Mouse (Mus musculus) heart, embryonic 15.5 days (tissue): Measurements from ENCODE around the gene Dffa. TPM values are rescaled to one million over a fixed set of nuclear protein-coding genes. Genes with fewer than 3 reads are reported as not detected.
"Not testable (repeated sequence)": the region's sequence is repeated elsewhere in the genome, so short reads cannot be mapped to it uniquely, and the experiment has no call there.

Experiments
- ATAC-seq: fragments of 200-750 bp; cut with Nextera tagmentation; replicated peaks from 2 replicates; pipeline ENCODE4 v1.8.0; 2017; ENCODE audit warnings: low read depth, moderate TSS enrichment; ENCODE audit not compliant: insufficient number of reproducible peaks, insufficient read depth, low FRiP score
- H3K27ac ChIP-seq: fragments of 300-500 bp; sonication (generic); 2 replicates; pipeline ENCODE4 v1.5.1; 2015; ENCODE audit warnings: mild to moderate bottlenecking, inconsistent platforms
- H3K27me3 ChIP-seq: fragments of 300-500 bp; sonication (generic); 2 replicates; pipeline ENCODE4 v1.6.1; 2015; ENCODE audit warnings: inconsistent platforms
- H3K36me3 ChIP-seq: fragments of 300-500 bp; sonication (generic); 2 replicates; pipeline ENCODE4 v1.6.1; 2015; ENCODE audit warnings: mild to moderate bottlenecking, inconsistent platforms
- H3K4me1 ChIP-seq: fragments of 300-500 bp; sonication (generic); replicated peaks from 2 replicates; pipeline ENCODE4 v1.6.1; 2015; ENCODE audit warnings: inconsistent platforms
- H3K4me2 ChIP-seq: fragments of 300-500 bp; sonication (generic); 2 replicates; pipeline ENCODE4 v1.6.1; 2015; ENCODE audit warnings: inconsistent platforms, mild to moderate bottlenecking, moderate library complexity
- H3K4me3 ChIP-seq: fragments of 300-500 bp; sonication (generic); 2 replicates; pipeline ENCODE4 v1.5.1; 2015; ENCODE audit warnings: mild to moderate bottlenecking, inconsistent platforms
- H3K9ac ChIP-seq: fragments of 300-500 bp; sonication (generic); 2 replicates; pipeline ENCODE4 v1.6.1; 2015; ENCODE audit warnings: mild to moderate bottlenecking, inconsistent platforms
- H3K9me3 ChIP-seq: fragments of 300-500 bp; sonication (generic); replicated peaks from 2 replicates; pipeline ENCODE4 v1.6.1; 2016; ENCODE audit warnings: inconsistent platforms
- WGBS: fragments of 180-500 bp; shearing (Covaris S2); methylation state at CpG from one replicate; pipeline ENCODE4 v1.1.7; 2015; ENCODE audit warnings: mixed read lengths; 5-methylcytosine and 5-hydroxymethylcytosine counted together
- polyA plus RNA-seq: library from polyadenylated mRNA; unstranded; fragments of >200 nt; fragmentation: Nextera tagmentation; extraction: Ambion mirVana; gene quantifications from 2 replicates; pipeline ENCODE4 v1.2.1, GENCODE M21; 2015

Dffa gene
- polyA plus RNA-seq, 1 experiment from 2014 or later = 27.6 TPM

DNA sequence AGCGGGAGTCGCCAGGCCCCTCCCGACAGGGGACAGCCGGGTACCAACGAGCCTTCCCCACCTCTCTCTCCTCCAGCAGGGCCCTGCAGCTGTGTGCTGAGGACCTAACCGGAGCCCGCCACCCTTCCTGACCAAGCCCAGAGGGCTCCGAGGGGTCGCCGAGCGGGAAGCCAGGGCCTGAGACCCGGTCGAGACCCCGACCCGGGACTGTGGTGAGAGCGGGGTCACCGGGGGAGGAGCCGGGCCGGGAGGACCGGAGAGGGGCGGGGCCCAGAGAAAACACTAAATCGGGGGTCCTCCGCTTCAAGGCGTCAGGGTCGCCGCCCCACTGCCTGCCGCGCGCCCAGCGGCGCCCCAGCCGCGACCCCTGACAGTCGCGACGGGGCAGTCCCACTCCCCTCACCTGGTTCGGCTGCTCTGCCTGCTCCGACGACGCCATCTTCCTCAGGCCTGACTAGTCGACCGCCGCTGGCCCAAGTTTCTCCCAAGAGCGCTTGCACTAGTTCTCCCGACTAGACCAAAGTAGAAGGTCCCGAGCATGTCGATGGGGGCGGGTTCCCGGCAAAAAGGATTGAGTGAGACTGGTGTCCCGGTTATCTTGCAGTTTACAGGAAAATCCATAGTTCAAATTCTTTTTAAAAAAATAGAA lies 4.5 kb upstream of the Dffa start, which contains the start of gene Pex14:
Pex14 (minus strand) TSS at position 508 of the 649 bp plus-strand sequence.
- WGBS = under 1% methylated on average over 49 of the region's 50 CpGs
- Histone ChIP-seq H3K27me3 (no peaks in the 10 kb centered on the region), H3K9ac (peak within 1 kb of the TSS; percentile 93), H3K4me1 (peaks cover 25% of the 10 kb centered on the region), H3K36me3 (no peaks in the 10 kb centered on the region), H3K27ac (peak within 1 kb of the TSS; percentile 65), H3K4me2 (peak within 1 kb of the TSS; percentile 96), H3K4me3 (peak within 1 kb of the TSS; percentile 99), H3K9me3 (no peaks in the 10 kb centered on the region)
- peak; percentile 77 for ATAC-seq

- not testable (repeated sequence) for H3K36me3 ChIP-seq, H3K4me3 ChIP-seq, H3K4me2 ChIP-seq, H3K27ac ChIP-seq, H3K27me3 ChIP-seq, H3K9me3 ChIP-seq, ATAC-seq, H3K9ac ChIP-seq
- peaks cover 32% of the 10 kb centered on the region for H3K4me1 ChIP-seq
- 81% methylated on average over 12 of the region's 12 CpGs for whole genome bisulfite sequencing
Observed at GRCm38 (mm10) chr4:149100449-149100848, 3.5 kb upstream of the Dffa start.

- Histone ChIP-seq H3K4me3 (no peak overlapping the region), H3K36me3 (no peaks in the 10 kb centered on the region), H3K9ac (no peak overlapping the region), H3K9me3 (no peaks in the 10 kb centered on the region), H3K4me2 (no peak overlapping the region), H3K27ac (no peak overlapping the region), H3K27me3 (no peaks in the 10 kb centered on the region), H3K4me1 (peaks cover 32% of the 10 kb centered on the region)
- ATAC-seq = no peak
- 76% methylated on average over 3 of the region's 3 CpGs for WGBS
Observed at GRCm38 (mm10) chr4:149101456-149101855, 2.5 kb upstream of the Dffa start.

DNA sequence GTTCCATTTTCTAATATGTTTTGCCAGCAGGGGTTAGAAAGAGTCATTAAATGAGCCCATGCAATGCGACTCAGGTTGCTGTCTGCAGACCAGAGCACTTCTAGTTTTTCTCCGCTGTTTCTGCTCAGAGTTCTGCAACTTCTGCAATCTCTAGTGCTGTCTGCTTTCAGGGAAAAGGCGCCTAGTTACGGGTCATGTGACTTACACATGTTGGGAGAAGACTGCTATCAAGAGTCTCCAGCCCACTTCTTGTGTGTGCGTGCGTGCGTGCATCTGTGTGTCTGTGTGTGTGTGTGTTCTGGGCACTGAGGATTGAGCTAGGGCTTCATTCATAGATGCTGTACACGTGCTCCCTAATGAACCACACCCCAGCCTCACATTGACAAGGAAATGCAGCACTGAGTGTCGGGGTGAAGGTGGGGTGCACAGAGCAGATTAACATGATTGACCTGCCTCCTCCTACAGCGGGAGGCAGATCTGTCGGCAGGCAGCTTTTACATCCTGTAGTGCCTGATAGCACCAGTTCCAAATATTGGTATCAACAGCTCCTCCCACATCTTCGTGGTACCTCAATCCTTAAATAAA lies 16.1 kb downstream of the Dffa start:
- H3K36me3 ChIP-seq = peaks cover 15% of the 10 kb centered on the region; the same call in 1 of the 2 replicates
- not testable (repeated sequence) for ATAC-seq, H3K4me1 ChIP-seq, H3K27me3 ChIP-seq, H3K9ac ChIP-seq, H3K4me3 ChIP-seq, H3K4me2 ChIP-seq, H3K27ac ChIP-seq, H3K9me3 ChIP-seq
- 77% methylated on average over 12 of the region's 12 CpGs for WGBS

DNA sequence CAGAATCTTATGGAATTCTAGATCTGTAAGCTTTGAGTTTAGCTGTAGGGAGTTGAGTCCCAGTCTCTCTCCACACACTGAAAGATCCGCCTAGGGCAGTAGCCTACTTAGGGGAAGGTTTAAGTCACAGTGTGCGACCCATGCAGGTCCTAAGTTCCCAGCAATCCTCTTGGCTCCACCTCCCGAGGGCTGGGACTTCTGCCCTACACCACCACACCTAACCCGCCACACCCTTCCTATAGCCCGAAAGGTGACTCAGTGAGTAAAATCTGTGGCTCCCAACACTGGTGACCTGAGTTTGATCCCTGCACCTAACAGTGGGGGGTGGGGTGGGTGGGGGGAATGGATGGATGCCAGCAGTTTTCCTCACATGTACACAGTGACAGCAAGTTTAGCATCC lies 19.5 kb downstream of the Dffa start:
- 69% methylated on average over 5 of the region's 5 CpGs for WGBS
- Histone ChIP-seq H3K9me3 (no peaks in the 10 kb centered on the region), H3K4me2 (no peak overlapping the region), H3K9ac (no peak overlapping the region), H3K36me3 (peaks cover 7% of the 10 kb centered on the region; the same call in 1 of the 2 replicates), H3K27ac (no peak overlapping the region), H3K27me3 (no peaks in the 10 kb centered on the region), H3K4me3 (no peak overlapping the region), H3K4me1 (0 out of 2 replicates have a peak, but pooled peaks cover 2% of the 10 kb centered on the region)
- ATAC-seq = no peak

DNA sequence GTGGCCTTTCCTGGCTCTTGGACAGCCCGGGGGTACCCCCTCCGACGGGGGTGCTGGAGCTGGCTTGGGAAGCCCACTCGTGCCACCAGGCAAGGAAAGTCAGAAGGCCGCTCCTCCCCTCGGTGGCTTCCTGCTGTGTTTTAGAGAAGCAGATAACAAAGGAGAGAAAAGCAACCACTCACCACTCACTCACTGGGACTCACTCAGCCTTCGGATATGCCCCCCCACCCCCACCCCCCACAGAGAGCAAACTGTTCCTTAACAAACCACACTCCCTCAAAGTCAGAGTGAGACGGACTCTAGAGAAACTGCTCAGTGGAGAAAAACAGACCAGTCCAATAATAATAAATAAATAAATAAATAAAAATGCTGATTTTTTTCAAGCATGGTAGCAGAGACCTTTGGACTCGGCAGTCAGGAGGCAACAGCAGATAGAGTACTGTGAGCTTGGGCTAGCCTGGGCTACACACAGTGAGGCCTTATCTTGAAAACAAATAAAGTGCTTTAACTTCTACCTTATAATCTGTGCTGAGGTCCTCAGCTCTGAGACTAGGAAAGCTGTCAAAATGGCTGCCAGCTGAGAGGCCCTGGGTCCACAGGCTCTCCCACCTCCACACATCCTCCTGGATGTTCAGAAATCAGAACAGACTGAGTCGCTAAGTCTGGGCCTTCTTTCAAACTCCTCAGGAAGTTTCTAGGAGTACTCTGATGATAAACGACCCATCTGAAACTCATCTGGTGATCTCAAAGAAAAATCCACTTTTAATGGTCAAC lies 21.6 kb downstream of the Dffa start:
- Histone ChIP-seq H3K27ac (no peak overlapping the region), H3K4me2 (no peak overlapping the region), H3K9me3 (no peaks in the 10 kb centered on the region), H3K9ac (no peak overlapping the region), H3K27me3 (no peaks in the 10 kb centered on the region), H3K4me3 (no peak overlapping the region), H3K4me1 (0 out of 2 replicates have a peak, but pooled peaks cover 2% of the 10 kb centered on the region), H3K36me3 (peaks cover 3% of the 10 kb centered on the region; the same call in 1 of the 2 replicates)
- no peak for ATAC-seq
- WGBS = 46% methylated on average over 11 of the region's 11 CpGs

DNA sequence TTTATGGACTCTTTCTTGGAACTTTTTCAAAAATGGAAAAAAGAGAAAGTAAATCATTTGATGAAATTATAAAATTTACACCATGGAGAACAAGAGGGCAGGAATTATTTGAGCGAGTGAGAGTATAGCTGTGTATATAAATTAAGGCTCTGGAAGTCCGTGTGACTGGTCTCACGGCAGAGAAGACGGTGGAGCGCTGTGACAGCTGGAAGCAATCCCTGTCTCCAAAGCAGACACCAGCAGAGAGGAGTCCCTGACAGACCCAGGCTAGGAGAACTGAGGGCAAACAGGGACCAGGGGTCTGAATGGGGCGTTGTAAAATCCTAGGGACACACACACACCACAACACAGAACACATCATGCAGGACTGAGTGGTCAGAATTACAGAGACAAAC lies 22.2 kb downstream of the Dffa start:
- no peak overlapping the region for H3K4me3 ChIP-seq
- peaks cover 5% of the 10 kb centered on the region; the same call in 1 of the 2 replicates for H3K36me3 ChIP-seq
- H3K27ac ChIP-seq = no peak overlapping the region
- ATAC-seq = no peak
- H3K27me3 ChIP-seq = no peaks in the 10 kb centered on the region
- H3K9me3 ChIP-seq = no peaks in the 10 kb centered on the region
- H3K4me1 ChIP-seq = 0 out of 2 replicates have a peak, but pooled peaks cover 2% of the 10 kb centered on the region
- 75% methylated on average over 6 of the region's 6 CpGs for WGBS
- no peak overlapping the region for H3K4me2 ChIP-seq
- no peak overlapping the region for H3K9ac ChIP-seq

- no peaks in the 10 kb centered on the region for H3K27me3 ChIP-seq
- peaks cover 9% of the 10 kb centered on the region; the same call in 1 of the 2 replicates for H3K36me3 ChIP-seq
- WGBS = 80% methylated on average over 11 of the region's 11 CpGs
- no peak within 1 kb of the TSS for H3K9ac ChIP-seq
- ATAC-seq = no peak
- H3K4me1 ChIP-seq = 0 out of 2 replicates have a peak, but pooled peaks cover 2% of the 10 kb centered on the region
- H3K4me2 ChIP-seq = no peak within 1 kb of the TSS
- H3K9me3 ChIP-seq = no peaks in the 10 kb centered on the region
- no peak within 1 kb of the TSS for H3K4me3 ChIP-seq
- no peak within 1 kb of the TSS for H3K27ac ChIP-seq
Observed at GRCm38 (mm10) chr4:149126663-149127062, 22.7 kb downstream of the Dffa start, which contains the start of gene Cort. Cort (minus strand) TSS chr4:149126763.

GRCm38 (mm10) chr4:149128467-149128866 lies 24.5 kb downstream of the Dffa start:
- Histone ChIP-seq H3K4me2 (no peak overlapping the region), H3K27me3 (no peaks in the 10 kb centered on the region), H3K36me3 (0 out of 2 replicates have a peak, but pooled peaks cover 9% of the 10 kb centered on the region), H3K9ac (no peak overlapping the region), H3K4me1 (0 out of 2 replicates have a peak, but pooled peaks cover 2% of the 10 kb centered on the region), H3K4me3 (no peak overlapping the region), H3K9me3 (no peaks in the 10 kb centered on the region), H3K27ac (no peak overlapping the region)
- WGBS = 79% methylated on average over 18 of the region's 18 CpGs
- no peak for ATAC-seq

DNA sequence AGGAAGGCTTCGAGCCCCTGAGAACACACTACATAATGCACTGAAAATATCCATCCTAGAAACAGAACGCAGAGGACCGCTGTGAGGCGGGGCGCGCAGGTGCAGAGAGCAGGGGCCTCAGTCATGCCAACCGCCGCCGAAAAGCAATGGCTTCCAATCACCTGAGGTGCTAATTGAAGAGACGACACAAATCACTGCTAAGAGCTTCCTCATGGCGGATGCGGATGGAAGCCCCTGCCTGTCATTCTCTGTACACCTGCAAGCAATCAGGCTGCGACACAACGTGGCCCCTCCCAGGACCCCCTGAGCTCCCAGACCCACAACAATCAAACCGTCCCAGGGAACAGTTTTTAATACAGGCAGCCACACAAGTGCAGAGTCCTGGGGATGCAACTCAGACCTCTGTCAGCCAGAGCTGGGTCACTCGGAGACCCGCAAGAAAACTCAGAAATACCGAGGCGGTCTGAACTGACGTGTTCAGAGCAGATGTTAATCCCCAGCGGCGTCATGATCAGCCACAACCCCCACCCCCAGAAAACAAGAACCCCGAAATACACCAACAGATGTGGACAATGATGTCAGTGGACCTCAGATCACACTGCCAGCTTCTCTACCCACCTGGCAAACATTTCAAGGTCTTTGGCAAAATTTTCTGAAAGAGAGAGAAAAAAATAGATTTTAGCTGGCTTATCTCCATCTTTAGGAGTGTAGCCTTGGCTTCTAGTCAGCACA lies 27.2 kb downstream of the Dffa start:
- no peak overlapping the region for H3K4me2 ChIP-seq
- ATAC-seq = no peak
- H3K27me3 ChIP-seq = no peaks in the 10 kb centered on the region
- peaks cover under 1% of the 10 kb centered on the region; the same call in 1 of the 2 replicates for H3K4me1 ChIP-seq
- H3K4me3 ChIP-seq = no peak overlapping the region
- no peak overlapping the region for H3K27ac ChIP-seq
- no peak overlapping the region for H3K9ac ChIP-seq
- H3K9me3 ChIP-seq = no peaks in the 10 kb centered on the region
- WGBS = 85% methylated on average over 23 of the region's 23 CpGs
- H3K36me3 ChIP-seq = 0 out of 2 replicates have a peak, but pooled peaks cover 9% of the 10 kb centered on the region
